Mouse (Mus musculus) hindbrain, postnatal 0 days (tissue): ENCODE measurements around the gene Nrarp. TPM values are rescaled to one million over a fixed set of nuclear protein-coding genes. Genes with fewer than 3 reads are reported as not detected.

ENCODE experiments used
- ATAC-seq: fragments of 200-750 bp; cut with Nextera tagmentation; 2 replicates; pipeline ENCODE4 v1.8.0; 2017; ENCODE audit warnings: mild to moderate bottlenecking, moderate TSS enrichment, moderate library complexity
- DNase-seq: peaks from one replicate; pipeline ENCODE4 v3.0.0-alpha.2; 2015; ENCODE audit warnings: low spot score
- H3K27ac ChIP-seq: fragments of 300-500 bp; sonication (generic); 2 replicates; pipeline ENCODE4 v1.5.1; 2014; ENCODE audit warnings: mild to moderate bottlenecking
- H3K27me3 ChIP-seq: fragments of 300-500 bp; sonication (generic); 2 replicates; pipeline ENCODE4 v1.6.1; 2014; ENCODE audit warnings: low read length, mixed read lengths; ENCODE audit not compliant: insufficient read depth
- H3K36me3 ChIP-seq: fragments of 300-500 bp; sonication (generic); 2 replicates; pipeline ENCODE4 v1.6.1; 2014; ENCODE audit warnings: low read length, mixed read lengths; ENCODE audit not compliant: insufficient read depth
- H3K4me1 ChIP-seq: fragments of 300-500 bp; sonication (generic); 2 replicates; pipeline ENCODE4 v1.6.1; 2014; ENCODE audit warnings: antibody characterized with exemption, low read length, mixed read lengths; ENCODE audit not compliant: insufficient read depth
- H3K4me2 ChIP-seq: fragments of 300-500 bp; sonication (generic); 2 replicates; pipeline ENCODE4 v1.6.1; 2014; ENCODE audit warnings: low read depth, mild to moderate bottlenecking, low read length, moderate library complexity, mixed read lengths
- H3K4me3 ChIP-seq: fragments of 300-500 bp; sonication (generic); 2 replicates; pipeline ENCODE4 v1.5.1; 2014; ENCODE audit warnings: low read length
- H3K9ac ChIP-seq: fragments of 300-500 bp; sonication (generic); replicated peaks from 2 replicates; pipeline ENCODE4 v1.6.1; 2014; ENCODE audit warnings: mild to moderate bottlenecking, low read length, moderate library complexity, mixed read lengths
- H3K9me3 ChIP-seq: fragments of 300-500 bp; sonication (generic); 2 replicates; pipeline ENCODE4 v1.6.1; 2016; ENCODE audit warnings: low read length, mixed read lengths
- CTCF ChIP-seq: IDR thresholded peaks from 2 replicates; pipeline ENCODE4 v1.5.1; 2016; ENCODE audit warnings: antibody characterized with exemption, control low read depth, low read depth
- WGBS: fragments of 180-500 bp; shearing (Covaris S2); extraction: QIAGEN DNeasy Blood & Tissue Kit; methylation state at CpG from one replicate; pipeline ENCODE4 v1.1.7; 2014; 5-methylcytosine and 5-hydroxymethylcytosine counted together
- polyA plus RNA-seq: library from polyadenylated mRNA; unstranded; fragments of >200 nt; fragmentation: Nextera tagmentation; extraction: Ambion mirVana; gene quantifications from 2 replicates; pipeline ENCODE4 v1.2.1, GENCODE M21; 2015
- total RNA-seq: library from RNA; depleted of rRNA; stranded (reverse); fragments of >200 nt; gene quantifications from 2 replicates; pipeline ENCODE4 v1.2.3, GENCODE M21; 2014

Gene Nrarp
- total and polyA plus RNA-seq, 2 experiments from 2014 or later: 14.2 to 50.8 TPM

DNA sequence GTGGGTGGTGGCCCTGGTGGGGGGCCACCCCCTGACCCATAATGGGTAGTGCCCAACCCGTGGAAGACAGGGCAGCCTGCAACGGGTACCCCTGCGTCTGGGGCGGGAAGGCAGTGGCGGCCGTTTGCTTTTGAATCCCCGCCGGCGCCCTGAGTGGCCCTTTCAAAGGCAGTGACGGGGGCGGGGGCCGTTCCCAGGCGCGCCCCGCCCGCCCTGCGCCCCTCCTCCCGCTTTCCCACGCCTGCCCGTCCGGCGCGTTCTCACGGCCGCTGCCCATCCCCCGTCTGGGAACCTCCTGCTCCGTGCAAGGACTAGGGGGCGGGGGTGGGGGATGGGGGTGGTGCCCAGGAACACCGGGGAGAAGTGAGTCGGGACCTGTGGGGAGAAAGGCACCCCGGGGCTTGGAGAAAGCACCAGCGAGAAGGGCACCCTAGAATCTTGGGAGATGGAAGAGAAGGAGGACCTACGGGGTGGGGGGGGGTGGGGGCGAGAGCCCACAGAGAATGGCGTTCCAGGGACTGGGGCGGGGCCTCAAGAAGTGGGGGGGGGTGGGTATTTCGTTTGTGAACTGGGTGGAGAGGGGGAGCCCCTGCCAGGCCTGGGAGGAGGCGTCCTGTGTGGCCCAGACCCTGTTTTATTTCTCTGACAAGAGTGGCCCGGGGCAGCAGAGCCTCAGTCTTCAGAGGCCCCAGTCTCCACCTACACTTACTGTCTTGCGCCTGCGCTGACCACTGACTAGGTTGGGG lies 12.5 kb upstream of the Nrarp start:
- Histone ChIP-seq H3K9me3 (no peaks in the 10 kb centered on the region), H3K4me2 (peak overlapping the region; percentile 78), H3K27ac (peak overlapping the region; percentile 65), H3K36me3 (no peaks in the 10 kb centered on the region), H3K27me3 (no peaks in the 10 kb centered on the region), H3K4me3 (peak overlapping the region; percentile 44), H3K9ac (peak overlapping the region; percentile 64), H3K4me1 (peaks cover 20% of the 10 kb centered on the region)
- DNase-seq: peak; percentile 84
- under 1% methylated on average over 28 of the region's 41 CpGs for WGBS
- peak; percentile 81 for ATAC-seq
- no peak for TF ChIP-seq CTCF

DNA sequence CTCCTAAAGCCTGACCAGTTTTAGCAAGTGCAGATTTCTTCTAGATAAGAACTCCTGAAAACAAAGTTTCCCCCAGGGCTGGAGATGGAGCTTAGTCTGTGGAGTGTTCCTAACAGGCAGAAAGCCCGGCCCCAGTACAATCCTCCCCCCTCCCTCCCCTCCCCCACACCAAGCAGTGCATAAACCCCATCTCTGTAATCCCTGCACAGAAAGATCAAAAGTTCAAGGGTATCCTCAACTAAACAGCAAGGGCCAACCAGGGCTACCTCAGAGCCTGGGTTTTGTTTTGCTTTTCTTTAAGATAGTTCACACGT lies 11.9 kb upstream of the Nrarp start:
- Histone ChIP-seq H3K36me3 (no peaks in the 10 kb centered on the region), H3K4me2 (peak overlapping the region; percentile 78), H3K9me3 (no peaks in the 10 kb centered on the region), H3K4me1 (peaks cover 17% of the 10 kb centered on the region), H3K4me3 (peak overlapping the region; percentile 44; the same call in 1 of the 2 replicates), H3K9ac (0 out of 2 replicates have a peak overlapping the region, but pooled peaks have one; percentile 64), H3K27me3 (no peaks in the 10 kb centered on the region), H3K27ac (peak overlapping the region; percentile 65)
- ATAC-seq (no peak), DNase-seq (no peak)
- 16% methylated on average over 2 of the region's 2 CpGs for WGBS
- TF ChIP-seq CTCF: no peak

DNA sequence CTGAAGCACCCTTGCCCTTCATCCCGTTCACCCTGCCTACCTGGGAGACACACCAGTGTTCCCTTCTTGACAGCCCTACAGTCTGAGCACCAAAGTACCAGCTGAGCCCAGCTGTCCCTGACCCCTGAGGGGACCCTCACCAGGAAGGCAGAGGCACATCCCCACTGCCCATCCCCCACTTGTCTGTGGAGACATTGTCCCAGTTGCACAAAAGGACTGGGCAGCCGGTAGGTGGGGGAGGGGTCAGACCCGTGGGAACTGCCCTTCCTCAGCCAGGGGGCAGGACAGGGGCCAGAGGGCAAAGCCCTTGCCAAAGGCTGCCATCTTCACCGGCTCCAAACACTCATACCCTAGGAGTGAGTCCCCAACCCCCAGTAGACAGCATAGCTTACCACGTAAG lies 10.8 kb upstream of the Nrarp start:
- WGBS: 17% methylated on average over 5 of the region's 5 CpGs

DNA sequence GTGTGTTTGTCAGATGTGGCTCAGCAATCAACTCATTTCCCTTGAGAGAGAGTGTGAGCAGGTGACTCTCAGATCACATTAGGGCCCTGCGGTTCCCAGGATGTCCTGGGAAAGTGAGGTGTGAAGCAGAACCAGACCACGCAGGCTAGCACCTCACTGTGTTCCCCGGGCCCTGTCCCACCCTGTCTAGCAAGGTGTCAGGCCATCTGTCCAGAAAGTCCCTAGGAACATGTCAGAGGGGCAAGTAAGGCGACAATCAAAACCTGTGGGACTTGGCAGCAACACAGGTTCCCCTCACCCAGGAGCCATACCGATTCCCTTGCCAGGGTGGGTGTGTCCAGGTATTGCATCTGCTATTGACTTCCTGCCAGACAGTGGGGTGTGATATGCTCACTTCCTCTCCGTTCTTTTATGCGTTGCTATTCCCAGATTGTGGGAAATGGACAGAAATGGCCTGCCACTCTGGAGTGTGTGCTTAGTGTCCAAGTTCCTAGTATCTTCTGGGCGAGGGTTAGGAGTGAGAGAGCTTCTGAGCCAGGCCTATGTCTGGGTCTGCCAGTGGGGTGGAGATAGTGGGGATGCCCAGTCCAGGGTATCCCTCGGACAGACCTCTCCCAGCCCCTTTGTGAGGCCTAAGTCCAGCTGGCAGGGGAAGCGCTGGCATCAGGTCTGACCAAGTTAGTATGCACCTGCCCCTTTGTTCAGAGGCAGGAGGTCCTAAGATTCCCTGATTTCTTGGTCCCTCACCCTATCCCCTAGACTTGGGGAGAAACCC lies 10.0 kb upstream of the Nrarp start:
- Histone ChIP-seq H3K4me1 (peaks cover 11% of the 10 kb centered on the region), H3K9ac (no peak overlapping the region), H3K9me3 (no peaks in the 10 kb centered on the region), H3K36me3 (no peaks in the 10 kb centered on the region), H3K27me3 (no peaks in the 10 kb centered on the region), H3K4me2 (no peak overlapping the region), H3K4me3 (no peak overlapping the region), H3K27ac (no peak overlapping the region)
- TF ChIP-seq CTCF: no peak
- WGBS: 61% methylated on average over 10 of the region's 10 CpGs
- no peak for ATAC-seq
- DNase-seq: no peak

More for the DNA sequence above, 10.8 kb upstream of the Nrarp start:
- Histone ChIP-seq H3K9ac (no peak overlapping the region), H3K4me2 (no peak overlapping the region), H3K36me3 (no peaks in the 10 kb centered on the region), H3K9me3 (no peaks in the 10 kb centered on the region), H3K4me1 (peaks cover 11% of the 10 kb centered on the region), H3K4me3 (no peak overlapping the region), H3K27ac (no peak overlapping the region), H3K27me3 (no peaks in the 10 kb centered on the region)
- TF ChIP-seq CTCF: no peak
- ATAC-seq (no peak), DNase-seq (no peak)

DNA sequence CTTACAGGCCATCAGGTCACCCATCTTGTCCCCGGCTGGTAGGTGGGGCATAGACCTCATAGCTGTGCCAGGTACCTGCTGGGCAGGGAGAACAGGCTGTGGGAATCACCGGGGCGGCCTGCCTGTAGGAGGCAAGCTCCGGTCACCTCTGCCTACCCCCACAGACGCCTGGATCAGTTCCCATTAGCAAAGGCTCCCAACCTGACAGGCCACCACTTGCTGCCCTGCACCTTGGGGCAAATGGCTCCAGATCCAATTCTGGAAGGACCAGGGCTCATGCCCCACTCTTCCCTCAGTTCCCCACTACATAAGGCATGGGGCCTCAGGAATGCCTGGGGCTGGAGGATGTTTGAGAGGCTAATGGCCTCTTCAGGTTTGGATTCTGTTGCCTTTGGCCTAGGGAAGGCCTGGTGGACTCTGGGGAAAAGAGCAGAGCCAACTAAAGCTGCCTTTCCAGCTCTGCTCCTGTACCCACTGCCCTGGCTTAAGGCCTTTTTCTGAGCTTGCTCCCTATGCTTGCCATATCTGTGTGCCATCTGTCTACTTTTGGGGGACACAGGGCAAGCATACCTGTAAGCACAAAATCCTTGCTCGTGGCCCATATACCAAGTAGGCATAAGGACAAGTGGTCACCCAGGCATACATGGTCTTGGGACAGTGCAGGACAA lies 9.3 kb upstream of the Nrarp start:
- DNase-seq (no peak), ATAC-seq (no peak)
- Histone ChIP-seq H3K9ac (no peak overlapping the region), H3K27ac (no peak overlapping the region), H3K36me3 (no peaks in the 10 kb centered on the region), H3K4me2 (no peak overlapping the region), H3K9me3 (no peaks in the 10 kb centered on the region), H3K4me3 (no peak overlapping the region), H3K4me1 (peaks cover 11% of the 10 kb centered on the region), H3K27me3 (no peaks in the 10 kb centered on the region)
- WGBS: 79% methylated on average over 6 of the region's 6 CpGs
- TF ChIP-seq CTCF: no peak

DNA sequence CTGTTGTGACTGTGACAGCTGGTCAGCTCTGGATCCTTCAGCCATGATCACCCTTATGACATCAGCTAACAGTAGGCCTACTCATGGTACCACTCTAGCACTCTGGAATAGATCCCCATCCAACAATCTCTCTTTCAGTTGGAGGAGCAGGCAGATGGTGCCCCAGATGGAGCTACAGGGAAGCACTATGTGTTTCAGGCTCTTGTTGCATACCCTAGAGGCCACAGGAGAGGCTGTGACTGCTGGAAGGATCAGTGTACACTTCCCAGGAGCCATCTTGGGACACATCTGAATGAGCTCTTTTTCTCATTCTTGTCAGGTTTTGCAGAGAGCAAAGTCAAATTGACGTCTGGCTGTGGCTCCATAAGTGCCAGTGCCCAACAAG lies 8.8 kb upstream of the Nrarp start:
- H3K4me2 ChIP-seq: no peak overlapping the region
- H3K9ac ChIP-seq: no peak overlapping the region
- WGBS: 29% methylated on average over 1 of the region's 1 CpGs
- H3K27ac ChIP-seq: no peak overlapping the region
- H3K36me3 ChIP-seq: no peaks in the 10 kb centered on the region
- TF ChIP-seq CTCF: no peak
- no peaks in the 10 kb centered on the region for H3K9me3 ChIP-seq
- no peak for DNase-seq
- H3K4me1 ChIP-seq: peaks cover 12% of the 10 kb centered on the region
- no peak overlapping the region for H3K4me3 ChIP-seq
- ATAC-seq: 0 out of 2 replicates have a peak, but pooled peaks have one; percentile 8
- H3K27me3 ChIP-seq: no peaks in the 10 kb centered on the region
